Mouse (Mus musculus) splenic B cell, adult 2 months (primary cell): ENCODE measurements at regions not wholly inside any gene's neighbourhood (a gene's known extent, or its start where the extent isn't known, plus 50 kb on each side); places are given as distances from the start of the nearest gene placed in this dataset.

Source experiments
- DNase-seq: peaks from one replicate; pipeline ENCODE4 v3.0.0-alpha.2; 2011; ENCODE audit warnings: low read depth, low spot score
- H3K27me3 ChIP-seq: 2 replicates; pipeline ENCODE4 v1.6.1; 2012; ENCODE audit warnings: mild to moderate bottlenecking, low read length, moderate library complexity, mixed read lengths; ENCODE audit not compliant: control insufficient read depth, poor library complexity, insufficient read depth, severe bottlenecking
- H3K36me3 ChIP-seq: 2 replicates; pipeline ENCODE4 v1.6.1; 2012; ENCODE audit warnings: mild to moderate bottlenecking, low read length, moderate library complexity, mixed read lengths; ENCODE audit not compliant: control insufficient read depth, poor library complexity, insufficient read depth, severe bottlenecking

GRCm38 (mm10) chr4:7220426-7220825 lies 1018.4 kb downstream of the Car8 start:
- H3K36me3 ChIP-seq = no peaks in the 10 kb centered on the region
- no peak for DNase-seq

GRCm38 (mm10) chr4:7215048-7216030 lies 1023.5 kb downstream of the Car8 start:
- DNase-seq = no peak
- no peaks in the 10 kb centered on the region for H3K36me3 ChIP-seq
- no peaks in the 10 kb centered on the region for H3K27me3 ChIP-seq

More at GRCm38 (mm10) chr4:7220426-7220825, 1018.4 kb downstream of the Car8 start:
- no peaks in the 10 kb centered on the region for H3K27me3 ChIP-seq

GRCm38 (mm10) chr4:7206987-7207386 lies 1031.9 kb downstream of the Car8 start:
- Histone ChIP-seq H3K27me3 (no peaks in the 10 kb centered on the region), H3K36me3 (no peaks in the 10 kb centered on the region)
- DNase-seq = peak; percentile 13

DNA sequence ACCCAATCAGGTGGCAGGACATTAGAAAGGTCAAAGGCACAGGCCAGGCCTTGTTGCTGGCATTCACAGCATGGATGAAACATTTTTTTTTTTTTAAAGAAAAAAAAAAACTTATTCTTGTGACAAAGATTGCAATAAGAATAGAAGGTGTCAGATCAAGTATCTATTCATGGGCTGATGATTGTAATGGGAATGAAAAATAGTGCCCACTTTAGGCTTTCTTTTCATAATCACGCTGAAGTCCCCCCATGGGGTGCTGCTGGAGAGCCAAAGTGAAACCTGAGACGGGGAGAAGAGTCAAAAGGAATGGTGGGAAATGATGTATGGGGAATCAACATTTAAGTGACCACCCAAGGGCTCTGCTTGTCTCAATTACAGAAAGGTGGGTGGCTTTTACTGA lies 1037.0 kb downstream of the Car8 start:
- Histone ChIP-seq H3K27me3 (no peaks in the 10 kb centered on the region), H3K36me3 (no peaks in the 10 kb centered on the region)
- no peak for DNase-seq

DNA sequence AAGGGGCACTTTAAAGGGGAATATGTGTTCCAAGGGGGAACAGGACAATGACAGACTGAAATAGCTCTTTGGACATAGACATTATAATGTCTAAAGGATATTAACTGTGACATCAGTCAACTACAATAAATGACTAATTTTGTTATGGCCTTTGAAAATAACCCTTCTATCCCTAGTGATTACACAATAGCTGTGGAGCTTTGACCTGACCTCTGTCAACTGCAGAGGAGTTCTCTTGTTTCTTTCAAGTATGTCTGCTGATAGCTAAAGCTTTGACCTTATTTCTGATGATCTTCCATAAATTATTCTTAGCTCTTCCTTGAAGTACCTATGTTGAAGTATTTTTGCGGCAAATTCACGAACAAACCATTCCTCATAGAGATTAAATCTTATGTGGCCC lies 1038.9 kb downstream of the Car8 start:
- DNase-seq = no peak
- Histone ChIP-seq H3K27me3 (no peaks in the 10 kb centered on the region), H3K36me3 (no peaks in the 10 kb centered on the region)

DNA sequence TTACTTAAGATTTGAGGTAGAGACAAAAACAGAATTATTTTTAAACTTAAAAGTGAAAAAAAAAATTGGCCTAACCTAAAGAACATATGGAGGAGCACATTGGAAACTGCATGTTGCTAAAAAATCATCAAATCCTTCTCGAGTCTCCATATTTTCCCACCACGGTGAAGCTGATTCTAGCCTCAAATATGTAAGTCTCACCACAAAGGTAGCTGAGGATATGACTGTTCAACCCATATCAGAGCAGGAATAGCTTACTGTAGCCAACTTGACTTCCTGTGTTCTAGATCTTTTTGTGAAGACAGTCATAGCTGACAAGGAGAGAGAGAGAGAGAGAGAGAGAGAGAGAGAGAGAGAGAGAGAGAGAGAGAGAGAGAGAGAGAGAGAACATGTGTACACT lies 1039.8 kb downstream of the Car8 start:
- Histone ChIP-seq H3K27me3 (no peaks in the 10 kb centered on the region), H3K36me3 (no peaks in the 10 kb centered on the region)
- no peak for DNase-seq

- H3K36me3 ChIP-seq = no peaks in the 10 kb centered on the region
- no peak for DNase-seq
- no peaks in the 10 kb centered on the region for H3K27me3 ChIP-seq
Observed at GRCm38 (mm10) chr4:7196570-7196969, 1042.3 kb downstream of the Car8 start.

- no peak for DNase-seq
- Histone ChIP-seq H3K36me3 (no peaks in the 10 kb centered on the region), H3K27me3 (no peaks in the 10 kb centered on the region)
Observed at GRCm38 (mm10) chr4:7195619-7196018, 1043.2 kb downstream of the Car8 start.

- Histone ChIP-seq H3K36me3 (no peaks in the 10 kb centered on the region), H3K27me3 (no peaks in the 10 kb centered on the region)
- DNase-seq = no peak
Observed at GRCm38 (mm10) chr4:7191912-7192311, 1046.9 kb downstream of the Car8 start.

DNA sequence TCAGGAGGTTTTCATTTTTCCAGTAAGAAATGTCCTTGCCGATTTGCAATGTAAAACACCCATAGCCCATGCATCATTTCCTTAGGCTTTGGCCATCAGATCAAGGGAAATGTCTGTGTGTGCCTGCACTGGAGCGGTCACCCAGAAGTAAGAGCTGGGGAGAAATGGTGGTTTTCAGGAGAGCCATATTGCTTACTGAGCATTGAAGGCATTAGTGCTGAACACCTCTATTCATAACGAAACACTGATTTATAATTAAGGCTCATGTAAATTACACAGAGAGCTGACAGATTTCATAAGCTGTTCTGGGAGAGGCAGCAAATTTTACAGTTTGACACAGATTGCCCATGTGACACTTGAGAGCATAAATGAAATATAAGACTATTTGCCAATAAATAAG lies 1047.6 kb downstream of the Car8 start:
- Histone ChIP-seq H3K36me3 (no peaks in the 10 kb centered on the region), H3K27me3 (no peaks in the 10 kb centered on the region)
- no peak for DNase-seq

DNA sequence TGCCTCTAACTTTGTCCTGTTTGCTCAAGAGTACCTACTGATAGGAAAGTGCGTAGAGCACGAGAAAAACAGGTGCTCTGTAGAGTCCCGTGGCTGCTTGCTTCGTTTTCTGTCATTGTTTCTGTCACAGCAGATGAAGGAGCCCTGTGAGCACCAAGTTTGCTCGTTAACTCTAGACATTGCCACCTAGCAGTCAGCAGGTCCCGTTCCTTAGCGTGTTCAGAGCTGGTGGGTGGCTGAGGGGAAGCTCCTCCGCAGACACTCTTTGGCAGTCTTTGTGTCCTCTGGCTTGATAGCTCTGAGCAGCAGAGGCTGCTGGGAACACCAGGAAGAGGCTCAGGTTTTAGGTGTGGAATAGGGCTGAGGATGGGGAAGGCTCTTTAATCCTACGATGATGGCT lies 1063.8 kb downstream of the Car8 start:
- no peaks in the 10 kb centered on the region for H3K36me3 ChIP-seq
- no peak for DNase-seq
- H3K27me3 ChIP-seq = no peaks in the 10 kb centered on the region

DNA sequence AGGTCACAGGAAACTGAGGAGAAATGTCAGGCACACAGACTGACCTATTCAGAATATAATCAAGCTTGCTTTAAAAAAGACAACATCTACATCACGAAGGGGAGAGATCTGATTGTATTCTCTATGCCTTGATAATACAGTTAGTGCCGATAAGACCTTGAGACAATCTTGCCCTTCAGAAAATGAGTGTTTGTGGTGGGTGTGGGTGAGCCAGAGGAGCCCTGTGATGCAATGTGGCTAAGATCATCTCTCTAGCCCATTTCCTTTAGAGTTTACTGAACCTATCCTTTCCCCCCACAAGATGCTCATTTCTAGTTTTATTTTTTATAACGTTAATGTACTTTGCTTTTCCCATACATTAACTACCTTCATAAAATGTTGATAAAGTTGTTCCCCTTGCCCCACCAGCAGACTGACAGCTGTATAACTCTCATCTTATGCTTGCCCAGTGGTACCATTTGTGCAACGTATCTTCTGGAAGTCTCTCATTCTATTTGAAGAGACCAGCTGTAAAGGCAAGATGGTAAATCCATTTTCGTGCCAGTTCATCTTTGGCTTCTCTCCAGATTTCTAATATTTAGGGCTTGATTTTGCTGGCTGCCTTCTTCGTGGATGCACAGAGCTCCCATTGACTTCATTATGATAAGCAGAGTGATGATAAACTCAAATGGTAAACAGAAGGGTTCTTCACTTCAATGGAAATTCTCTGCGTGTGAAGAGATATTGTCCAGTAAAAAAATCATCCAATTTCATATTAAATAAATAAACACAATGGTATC lies 1066.1 kb downstream of the Car8 start:
- no peaks in the 10 kb centered on the region for H3K27me3 ChIP-seq
- no peak for DNase-seq

GRCm38 (mm10) chr4:7171637-7172417 lies 1067.0 kb downstream of the Car8 start:
- no peaks in the 10 kb centered on the region for H3K27me3 ChIP-seq
- H3K36me3 ChIP-seq = no peaks in the 10 kb centered on the region
- DNase-seq = no peak

More for the DNA sequence above, 1066.1 kb downstream of the Car8 start:
- H3K36me3 ChIP-seq = no peaks in the 10 kb centered on the region

- no peaks in the 10 kb centered on the region for H3K27me3 ChIP-seq
- no peaks in the 10 kb centered on the region for H3K36me3 ChIP-seq
- DNase-seq = no peak
Observed at GRCm38 (mm10) chr4:7161411-7161810, 1077.4 kb downstream of the Car8 start.
